Mouse (Mus musculus) lung, adult 2 months (tissue): ENCODE results near the gene Sin3b. TPM values are rescaled to one million over a fixed set of nuclear protein-coding genes. Genes with fewer than 3 reads are reported as not detected.
A peak's percentile ranks its signal among the peaks of the same experiment; 100 is the strongest.

Experiments
- DNase-seq: peaks from one replicate; pipeline ENCODE4 v3.0.0; 2022
- H3K4me1 ChIP-seq: fragments of 200-500 bp; 2 replicates; pipeline ENCODE4 v1.6.1; 2011; ENCODE audit warnings: low read length; ENCODE audit not compliant: control insufficient read depth, insufficient read depth
- H3K4me3 ChIP-seq: fragments of 200-500 bp; replicated peaks from 2 replicates; pipeline ENCODE3; 2011; ENCODE audit warnings: low read depth, mild to moderate bottlenecking, control low read depth, low read length; ENCODE audit errors: extremely low read depth
- CTCF ChIP-seq: fragments of 200-500 bp; IDR thresholded peaks from 2 replicates; pipeline ENCODE4 v1.5.1; 2011; ENCODE audit warnings: mild to moderate bottlenecking, low read length, control low read depth; ENCODE audit not compliant: insufficient read depth
- POLR2A ChIP-seq: fragments of 200-500 bp; IDR thresholded peaks from 2 replicates; pipeline ENCODE4 v1.6.1; 2011; ENCODE audit warnings: low read depth, mild to moderate bottlenecking, control low read depth, low read length, borderline replicate concordance; ENCODE audit errors: extremely low read depth
- WGBS: fragments of 180-500 bp; shearing (Covaris S2); methylation state at CpG from one replicate; pipeline ENCODE4 v1.1.7; 2018; 5-methylcytosine and 5-hydroxymethylcytosine counted together
- polyA plus RNA-seq: library from polyadenylated mRNA; depleted of rRNA; stranded (reverse); fragments of >200 nt; gene quantifications from 2 replicates; pipeline ENCODE4 v1.2.3, GENCODE M21; 2012

Gene Sin3b
- polyA plus RNA-seq, 1 experiment: 108 TPM

DNA sequence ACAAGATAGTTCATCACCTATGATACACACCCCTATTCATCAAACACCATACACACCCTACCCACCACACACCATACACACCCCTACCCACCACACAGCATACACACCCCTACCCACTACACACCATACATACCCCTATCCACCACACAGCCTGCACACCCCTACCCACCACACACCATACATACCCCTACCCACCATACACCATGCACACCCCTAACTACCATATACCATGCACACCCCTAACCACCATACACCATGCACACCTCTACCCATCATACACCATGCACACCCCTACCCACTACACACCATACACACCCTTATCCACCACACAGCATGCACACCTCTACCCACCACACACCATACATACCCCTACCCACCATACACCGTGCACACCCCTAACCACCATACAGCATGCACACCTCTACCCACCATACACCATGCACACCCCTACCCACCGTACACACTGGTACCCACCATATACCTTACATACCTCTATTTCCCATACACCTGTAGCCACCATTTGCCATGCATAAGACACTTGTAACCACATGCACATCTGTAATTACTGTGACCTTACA, 24.6 kb upstream of the Sin3b start:
- H3K4me3 ChIP-seq: no peak overlapping the region
- H3K4me1 ChIP-seq: no peaks in the 10 kb centered on the region
- no peak for TF ChIP-seq POLR2A
- no peak for TF ChIP-seq CTCF
- WGBS: 93% methylated on average over 2 of the region's 2 CpGs
- DNase-seq: no peak

DNA sequence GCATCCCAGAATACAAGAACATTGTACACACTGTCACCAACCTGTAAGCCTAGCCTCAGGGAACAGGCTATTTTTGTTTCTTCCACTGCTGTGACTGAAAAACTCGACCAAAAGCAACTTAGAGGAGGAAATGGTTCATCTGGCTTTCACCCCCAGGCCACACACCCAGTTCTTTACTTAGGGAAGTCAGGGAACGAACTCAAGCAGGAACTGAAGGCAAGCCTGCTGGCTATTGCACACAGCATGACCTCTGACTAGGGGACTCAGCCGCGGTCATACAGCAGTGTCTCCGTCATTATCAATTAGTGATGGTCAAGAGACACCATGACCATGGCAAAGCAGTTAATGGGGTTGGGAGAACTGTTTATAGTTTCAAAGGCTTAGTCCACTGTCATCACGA, 10.5 kb upstream of the Sin3b start:
- Histone ChIP-seq H3K4me3 (no peak overlapping the region), H3K4me1 (no peaks in the 10 kb centered on the region)
- no peak for DNase-seq
- 58% methylated on average over 6 of the region's 6 CpGs for WGBS
- TF ChIP-seq POLR2A: no peak
- no peak for TF ChIP-seq CTCF

DNA sequence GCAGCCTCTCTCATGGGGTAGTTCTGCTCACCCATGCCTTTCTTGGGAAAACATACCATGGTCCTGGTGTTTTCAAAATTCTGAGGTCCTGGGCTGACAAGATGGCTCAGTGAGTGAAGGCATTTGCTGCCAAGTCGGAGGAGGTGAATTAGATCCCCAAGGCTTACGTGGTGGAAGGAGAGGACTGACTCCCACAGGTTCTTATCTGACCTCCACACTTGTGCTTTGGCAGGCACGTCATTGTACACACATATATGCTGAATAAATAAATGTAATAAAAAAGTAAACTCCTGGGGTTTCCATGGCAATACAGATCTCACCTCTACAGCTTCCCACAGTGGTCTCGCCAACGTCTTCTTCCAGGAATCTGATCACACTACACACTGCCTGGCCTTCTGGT, 6.5 kb upstream of the Sin3b start:
- 60% methylated on average over 5 of the region's 5 CpGs for WGBS
- TF ChIP-seq CTCF (no peak), POLR2A (no peak)
- DNase-seq: no peak
- Histone ChIP-seq H3K4me1 (no peaks in the 10 kb centered on the region), H3K4me3 (no peak overlapping the region)

DNA sequence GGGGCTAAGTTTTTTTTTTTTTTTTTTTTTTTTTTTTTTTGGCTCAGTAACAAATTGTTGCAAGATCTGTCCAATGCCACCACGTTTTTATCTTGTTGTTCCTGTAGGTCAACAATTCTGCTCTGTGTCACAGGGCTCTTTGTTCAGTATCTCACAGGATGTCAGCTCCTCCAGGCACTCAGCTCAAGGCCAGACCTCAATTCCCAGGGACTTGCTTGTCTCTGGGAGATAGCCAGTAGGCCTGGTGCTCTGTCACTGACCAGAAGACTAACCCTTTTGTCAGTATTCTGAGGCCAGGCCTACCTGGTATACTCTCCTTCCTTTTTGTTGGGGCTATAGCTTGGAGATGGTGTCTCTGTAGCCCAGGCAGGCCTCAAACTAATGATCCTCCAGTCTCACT, 2.5 kb upstream of the Sin3b start:
- H3K4me1 ChIP-seq: peaks cover 3% of the 10 kb centered on the region
- 20% methylated on average over 1 of the region's 1 CpGs for WGBS
- TF ChIP-seq CTCF (no peak), POLR2A (no peak)
- DNase-seq: no peak
- H3K4me3 ChIP-seq: no peak overlapping the region

DNA sequence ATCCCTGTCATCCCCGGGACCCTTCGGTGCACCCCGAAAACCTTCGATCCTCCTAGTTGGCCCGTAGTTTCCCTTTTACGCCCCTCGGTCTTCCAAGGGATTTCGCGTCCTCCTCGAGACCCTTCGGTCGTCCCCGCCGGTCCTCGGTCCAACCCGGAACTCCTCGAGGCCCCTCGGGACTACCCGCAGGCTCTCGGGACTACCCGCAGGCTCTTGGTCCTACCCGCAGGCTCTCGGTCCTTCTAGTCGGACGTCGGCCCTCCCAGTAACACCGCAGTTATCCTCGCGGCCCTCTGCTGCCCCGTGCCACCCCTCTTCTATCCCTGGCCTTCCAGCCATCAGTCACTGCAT, 541 bp downstream of the Sin3b start:
- TF ChIP-seq CTCF: no peak
- no peak for TF ChIP-seq POLR2A
- H3K4me3 ChIP-seq: peak overlapping the region; percentile 76
- H3K4me1 ChIP-seq: peaks cover 3% of the 10 kb centered on the region
- WGBS: 1% methylated on average over 30 of the region's 30 CpGs
- DNase-seq: peak; percentile 36

DNA sequence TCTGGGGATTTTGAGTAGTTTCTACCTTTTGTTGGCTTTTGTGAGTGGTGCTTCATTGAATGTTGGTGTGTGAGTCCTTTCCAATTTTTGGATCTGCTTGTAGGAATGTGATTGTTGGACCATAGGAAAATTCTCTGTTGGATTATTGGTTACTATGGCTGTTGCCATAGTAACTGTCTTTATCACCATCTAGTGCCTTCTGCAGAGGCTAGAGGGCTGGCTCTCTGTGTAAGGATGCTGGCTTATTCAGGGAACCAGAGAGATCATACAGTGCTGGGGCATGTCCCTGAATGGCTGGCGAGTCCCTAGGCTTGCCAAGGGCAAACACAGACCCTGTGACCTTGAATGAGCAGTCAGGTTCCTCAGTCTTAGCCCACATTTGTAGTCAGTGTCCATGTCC, 5.6 kb downstream of the Sin3b start:
- 100% methylated on average over 1 of the region's 1 CpGs for WGBS
- DNase-seq: no peak
- Histone ChIP-seq H3K4me3 (no peak overlapping the region), H3K4me1 (peaks cover 3% of the 10 kb centered on the region)
- TF ChIP-seq POLR2A (no peak), CTCF (no peak)

DNA sequence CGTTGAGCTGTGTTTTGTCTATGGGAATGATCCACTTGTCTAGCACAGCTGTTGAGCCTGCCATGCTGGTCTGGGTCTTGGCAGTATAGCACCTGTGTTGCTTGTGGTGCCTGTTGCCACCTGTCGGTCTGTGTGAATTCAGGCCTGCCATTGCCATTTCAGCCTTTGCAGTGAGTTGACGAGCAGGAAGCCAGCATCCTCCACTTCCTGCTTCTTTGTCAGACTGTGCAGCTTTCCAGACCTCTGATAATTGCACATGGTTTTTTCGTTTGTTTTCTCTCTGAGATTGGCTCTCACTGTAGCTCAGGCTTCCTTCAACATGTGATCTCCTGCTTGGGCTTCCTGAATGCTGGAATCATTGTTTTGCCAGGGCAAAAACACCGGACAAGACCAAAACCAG, 11.9 kb downstream of the Sin3b start:
- TF ChIP-seq POLR2A (no peak), CTCF (no peak)
- Histone ChIP-seq H3K4me1 (no peaks in the 10 kb centered on the region), H3K4me3 (no peak overlapping the region)
- WGBS: 61% methylated on average over 5 of the region's 5 CpGs
- DNase-seq: no peak

DNA sequence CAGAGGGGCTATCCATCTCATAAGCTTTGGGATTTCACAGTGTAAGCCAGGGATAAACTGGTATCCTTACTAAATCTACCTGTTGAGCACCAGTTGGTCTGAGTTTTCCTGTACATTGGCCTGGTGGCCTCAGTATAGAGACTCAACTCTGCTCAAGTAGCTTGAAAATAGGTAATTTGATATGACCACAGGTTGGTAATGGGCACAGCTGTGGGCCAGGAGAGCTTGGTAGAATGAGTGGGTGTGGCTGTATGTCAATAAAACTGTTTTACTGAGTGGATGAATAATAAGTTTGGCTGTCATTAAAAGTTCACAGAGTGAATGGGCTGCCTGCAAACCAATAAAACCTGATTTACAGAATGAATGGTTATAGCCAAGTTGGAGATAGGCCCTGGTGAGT, 13.8 kb downstream of the Sin3b start:
- DNase-seq: no peak
- TF ChIP-seq CTCF: no peak
- TF ChIP-seq POLR2A: no peak

DNA sequence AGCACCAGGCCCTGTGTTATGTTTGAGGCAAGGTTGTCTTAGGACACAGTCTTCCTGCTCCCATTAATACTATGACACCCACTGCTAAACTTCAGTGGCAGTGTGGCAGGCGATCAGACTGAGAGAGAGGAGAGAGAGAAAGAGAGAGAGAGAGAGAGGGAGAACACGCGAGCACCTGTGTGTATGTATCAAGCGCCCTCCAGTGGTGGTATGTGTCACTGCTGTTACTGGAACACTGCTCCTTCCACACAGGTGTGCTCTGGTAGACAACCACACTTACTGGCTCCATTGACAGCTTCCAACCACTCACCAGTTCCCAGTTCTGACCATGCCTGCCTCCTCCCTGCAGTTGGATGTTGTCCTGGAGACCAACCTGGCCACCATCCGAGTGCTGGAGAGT, 23.0 kb downstream of the Sin3b start:
- no peak for TF ChIP-seq POLR2A
- TF ChIP-seq CTCF: peak; percentile 76
- H3K4me1 ChIP-seq: no peaks in the 10 kb centered on the region
- peak; percentile 42 for DNase-seq
- 39% methylated on average over 5 of the region's 5 CpGs for WGBS
- no peak overlapping the region for H3K4me3 ChIP-seq

More for the DNA sequence above, 13.8 kb downstream of the Sin3b start:
- no peaks in the 10 kb centered on the region for H3K4me1 ChIP-seq
- H3K4me3 ChIP-seq: no peak overlapping the region

DNA sequence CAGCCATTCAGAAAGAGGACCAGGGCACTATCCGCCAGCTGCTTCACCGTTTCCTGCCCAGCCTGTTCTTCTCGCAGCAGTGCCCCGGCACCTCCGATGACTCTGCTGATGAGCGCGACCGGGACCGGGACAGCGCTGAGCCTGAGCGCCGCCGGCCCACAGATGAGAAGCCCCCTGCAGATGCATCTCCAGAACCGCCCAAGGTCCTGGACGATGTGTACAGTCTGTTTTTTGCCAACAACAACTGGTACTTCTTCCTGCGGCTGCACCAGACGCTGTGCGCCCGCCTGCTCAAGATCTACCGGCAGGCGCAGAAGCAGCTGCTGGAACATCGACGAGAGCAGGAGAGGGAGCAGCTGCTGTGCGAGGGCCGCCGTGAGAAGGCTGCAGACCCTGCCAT, 26.8 kb downstream of the Sin3b start:
- Histone ChIP-seq H3K4me3 (no peak overlapping the region), H3K4me1 (no peaks in the 10 kb centered on the region)
- TF ChIP-seq POLR2A: no peak
- no peak for TF ChIP-seq CTCF
- no peak for DNase-seq
- WGBS: 92% methylated on average over 26 of the region's 26 CpGs

DNA sequence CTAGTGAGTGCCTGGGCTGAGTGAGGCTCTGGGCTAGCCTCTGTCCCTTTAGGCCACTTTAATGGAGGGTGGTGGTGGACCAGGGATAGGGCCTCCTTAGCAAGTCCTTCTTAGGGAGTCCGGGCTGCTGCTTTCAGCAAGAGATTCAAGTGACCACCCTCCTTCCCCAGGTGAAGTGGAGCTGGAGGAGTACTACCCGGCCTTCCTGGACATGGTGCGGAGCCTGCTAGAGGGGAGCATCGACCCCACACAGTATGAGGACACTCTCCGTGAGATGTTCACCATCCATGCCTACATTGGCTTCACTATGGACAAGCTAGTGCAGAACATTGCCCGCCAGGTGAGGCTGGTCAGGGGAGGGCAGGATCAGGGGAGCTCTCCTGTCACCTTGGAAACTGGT, 27.2 kb downstream of the Sin3b start:
- DNase-seq: no peak
- 95% methylated on average over 6 of the region's 6 CpGs for WGBS
- TF ChIP-seq CTCF (no peak), POLR2A (no peak)

DNA sequence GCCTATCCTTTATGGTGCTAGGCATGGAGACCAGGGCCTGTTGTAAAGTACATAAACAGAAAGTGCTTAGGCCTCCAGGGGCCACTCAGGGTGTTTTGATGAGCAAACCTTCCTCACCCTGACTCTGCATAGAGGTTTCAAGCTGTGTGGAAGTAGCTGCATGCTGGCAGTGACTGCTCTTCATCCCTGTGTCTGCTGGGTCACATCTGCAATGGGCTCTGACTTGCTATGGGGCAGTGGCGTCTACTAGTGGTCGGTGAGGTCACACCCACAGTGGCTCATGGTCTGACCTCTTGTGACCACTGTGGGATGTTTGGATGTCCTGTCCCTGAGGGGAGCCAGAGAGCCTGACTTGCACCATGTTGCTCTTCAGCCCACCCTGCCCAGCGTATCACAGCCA, 28.0 kb downstream of the Sin3b start:
- Histone ChIP-seq H3K4me3 (no peak overlapping the region), H3K4me1 (no peaks in the 10 kb centered on the region)
- WGBS: 86% methylated on average over 3 of the region's 3 CpGs
- DNase-seq: no peak
- TF ChIP-seq CTCF (no peak), POLR2A (no peak)

More for the DNA sequence above, 27.2 kb downstream of the Sin3b start:
- Histone ChIP-seq H3K4me1 (no peaks in the 10 kb centered on the region), H3K4me3 (no peak overlapping the region)
